Mouse (Mus musculus): Measurements from ENCODE around the gene Cttn.
A peak's percentile ranks its signal among the peaks of the same experiment; 100 is the strongest.

The Cttn gene

DNA sequence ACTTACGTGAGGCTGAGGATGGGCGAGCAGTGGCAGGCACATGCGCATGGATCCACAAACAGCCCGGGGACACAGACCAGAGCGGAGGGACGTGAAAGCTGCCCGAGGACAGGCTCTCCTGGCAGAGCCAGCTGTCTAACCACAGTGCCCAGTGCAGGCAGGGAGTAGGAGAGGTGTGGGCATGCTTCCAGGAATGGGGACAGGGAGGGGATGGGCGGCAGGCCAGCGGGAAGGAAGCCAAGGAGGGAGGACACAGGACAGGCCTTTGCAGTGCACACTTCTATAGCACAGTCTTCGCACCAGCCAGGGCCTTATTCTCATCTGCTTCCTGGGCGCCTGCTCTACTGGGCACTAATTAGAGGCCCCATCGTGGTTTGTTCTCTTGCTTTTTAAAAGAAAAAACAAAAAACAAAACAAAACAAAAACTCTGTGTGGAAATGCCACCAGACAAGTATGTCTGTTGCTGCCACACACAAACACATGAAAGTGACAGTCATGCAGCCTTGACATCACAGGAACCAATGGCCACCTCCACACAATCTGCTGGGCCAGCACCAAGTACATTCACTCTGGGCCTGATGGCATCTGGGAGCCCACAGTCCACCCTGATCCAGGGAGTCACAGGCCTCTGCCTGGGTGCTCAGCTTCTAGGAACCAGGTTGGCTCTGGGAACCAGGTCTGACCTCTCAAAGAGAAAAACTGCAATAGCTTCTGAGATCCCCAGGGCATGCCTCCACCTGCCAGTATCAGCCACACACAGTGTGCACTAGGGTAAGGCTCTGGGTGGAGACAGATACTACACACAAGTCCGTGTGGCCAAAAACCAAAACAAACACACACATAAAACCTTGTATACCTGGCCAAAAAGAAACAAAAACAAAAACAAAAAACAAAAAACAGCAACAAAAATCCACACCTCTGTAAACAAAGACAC is 20.9 kb downstream of the Cttn start:
- DNase-seq (ENCODE audit: extremely low spot score): no peak

DNA sequence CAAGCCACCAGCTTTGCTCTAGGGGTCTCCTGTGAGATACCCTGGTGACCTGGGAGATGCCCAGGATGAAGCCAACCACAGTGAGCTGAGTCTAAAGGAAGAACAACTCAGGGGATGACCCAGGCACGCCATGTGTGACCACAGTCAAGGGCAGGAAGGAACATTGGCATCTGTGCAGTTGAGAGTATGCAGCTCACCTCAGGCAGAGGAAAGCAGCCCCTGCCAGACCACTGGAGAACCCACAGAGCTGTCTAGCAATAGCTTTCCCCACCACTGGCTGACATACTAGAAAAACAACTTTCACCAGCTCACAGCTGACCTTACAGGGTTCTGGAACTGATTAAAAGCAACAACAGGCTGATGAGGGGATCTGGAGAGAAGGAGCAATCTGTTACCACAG is 22.6 kb downstream of the Cttn start:
- no peak for DNase-seq (ENCODE audit: extremely low spot score)

DNA sequence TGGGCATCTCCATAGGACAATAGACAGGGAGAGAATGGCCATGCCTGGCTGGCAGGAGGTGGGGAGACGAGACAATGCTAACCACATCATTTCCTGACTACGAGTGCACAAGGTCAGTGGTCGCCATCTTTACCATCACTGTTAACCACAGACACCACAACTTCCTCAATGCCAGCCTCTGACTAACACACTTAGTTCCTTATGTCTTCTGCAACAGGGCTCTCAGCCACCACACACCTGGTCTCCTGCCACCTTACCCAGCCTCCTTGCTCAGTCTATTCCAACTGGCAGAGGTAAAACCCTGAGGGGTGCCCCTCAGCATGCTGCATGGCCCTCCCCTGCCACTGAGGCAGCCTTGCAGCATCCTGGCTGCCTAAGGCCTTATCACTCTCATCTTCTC is 23.7 kb downstream of the Cttn start:
- no peak for DNase-seq (ENCODE audit: extremely low spot score)

DNA sequence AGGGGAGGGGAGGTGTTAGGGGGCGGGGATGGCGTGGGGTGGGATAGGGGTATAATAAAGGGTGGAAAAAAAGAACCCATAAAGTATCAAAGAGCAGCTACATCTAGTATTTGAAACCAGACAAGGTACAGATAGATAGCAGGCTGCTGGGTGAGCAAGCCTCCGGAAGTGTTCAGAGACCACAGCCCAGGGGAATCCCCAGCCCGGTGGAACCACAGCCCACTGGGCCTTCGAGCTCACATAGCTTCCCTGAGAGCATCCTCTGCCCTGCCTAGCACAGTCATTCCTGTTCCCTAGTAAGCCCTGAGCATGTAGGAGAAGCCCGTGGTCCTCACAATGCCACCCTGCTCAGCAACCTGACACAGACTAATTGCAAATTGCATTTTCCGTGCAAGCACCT is 26.0 kb downstream of the Cttn start:
- DNase-seq (ENCODE audit: extremely low spot score): no peak

DNA sequence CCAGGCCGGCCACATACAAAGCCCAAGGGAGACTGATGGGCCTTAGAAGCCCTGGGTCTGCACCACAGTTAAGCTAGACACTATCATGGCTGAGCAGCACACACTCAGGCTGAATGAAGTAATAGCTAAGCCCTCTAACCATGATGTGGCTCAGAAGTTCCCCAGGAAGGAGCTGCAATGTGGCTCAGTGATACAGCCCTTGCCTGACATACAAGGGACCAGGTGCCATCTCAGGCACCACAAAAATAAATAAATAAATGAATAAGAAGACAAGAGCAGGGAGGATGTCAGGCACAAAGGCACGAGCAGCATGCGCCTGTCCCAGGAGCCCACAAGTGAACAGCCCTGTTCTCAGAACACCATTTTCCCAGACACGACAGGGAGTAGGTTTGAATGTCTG is 28.8 kb downstream of the Cttn start:
- no peak for DNase-seq (ENCODE audit: extremely low spot score)

DNA sequence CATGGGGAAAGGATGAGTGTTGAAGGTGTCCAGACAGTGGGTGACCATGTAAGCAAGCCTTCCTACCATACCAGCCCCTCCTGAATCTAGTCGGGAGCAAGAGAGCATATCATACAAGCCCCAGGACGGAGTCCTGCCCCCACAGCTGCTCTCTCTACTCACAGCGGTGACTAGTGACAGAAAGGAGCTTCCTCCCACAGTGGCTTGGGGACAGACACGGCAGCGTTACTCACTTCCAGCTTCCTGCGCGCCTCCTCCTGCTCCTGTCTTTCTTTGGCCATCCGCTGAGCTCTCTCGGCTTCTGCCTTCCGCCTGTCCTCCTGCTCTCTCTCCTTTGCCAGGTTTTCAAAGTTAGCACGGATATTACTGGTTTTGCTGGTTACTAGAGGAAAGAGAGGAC is 29.3 kb downstream of the Cttn start:
- DNase-seq (ENCODE audit: extremely low spot score): no peak

DNA sequence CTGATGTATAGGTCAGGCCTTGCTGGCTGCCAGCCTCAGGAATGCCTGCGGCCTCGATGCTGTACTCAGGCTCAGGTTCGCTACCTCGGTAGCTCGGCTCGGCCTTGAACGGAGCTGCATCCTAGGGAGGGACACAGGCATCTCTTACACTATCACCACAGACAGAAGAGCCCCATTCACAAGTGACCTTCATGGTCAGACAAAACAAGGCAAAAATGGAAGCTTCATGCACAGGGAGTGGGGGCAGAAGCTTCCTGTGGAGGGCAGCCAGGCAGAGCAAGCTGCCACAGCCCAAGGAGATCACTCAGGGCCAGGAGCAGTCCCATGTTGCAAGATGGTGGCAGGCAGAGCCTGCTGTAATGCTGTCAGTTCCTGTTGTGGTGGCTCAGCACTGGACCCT is 32.0 kb downstream of the Cttn start:
- DNase-seq (ENCODE audit: extremely low spot score): no peak

DNA sequence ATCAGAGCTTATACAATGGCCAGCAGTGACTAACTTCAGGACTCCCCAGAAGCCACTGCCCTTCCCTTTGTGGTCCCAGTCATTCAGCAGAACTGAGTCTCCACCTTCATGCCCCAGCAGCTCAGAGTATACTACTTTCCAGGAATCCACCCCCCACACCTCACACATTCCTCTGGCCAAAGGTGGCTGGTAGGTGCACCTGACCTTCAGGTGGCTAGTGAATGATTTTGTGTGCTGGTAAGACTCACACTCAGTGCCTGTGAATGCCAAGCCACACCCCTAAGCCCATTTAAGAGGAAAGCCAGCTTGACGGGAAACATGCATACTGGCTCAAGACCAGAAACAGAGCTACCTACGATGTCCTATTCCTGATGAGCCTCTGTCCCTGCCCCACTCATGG is 37.9 kb downstream of the Cttn start:
- no peak for DNase-seq (ENCODE audit: extremely low spot score)

DNA sequence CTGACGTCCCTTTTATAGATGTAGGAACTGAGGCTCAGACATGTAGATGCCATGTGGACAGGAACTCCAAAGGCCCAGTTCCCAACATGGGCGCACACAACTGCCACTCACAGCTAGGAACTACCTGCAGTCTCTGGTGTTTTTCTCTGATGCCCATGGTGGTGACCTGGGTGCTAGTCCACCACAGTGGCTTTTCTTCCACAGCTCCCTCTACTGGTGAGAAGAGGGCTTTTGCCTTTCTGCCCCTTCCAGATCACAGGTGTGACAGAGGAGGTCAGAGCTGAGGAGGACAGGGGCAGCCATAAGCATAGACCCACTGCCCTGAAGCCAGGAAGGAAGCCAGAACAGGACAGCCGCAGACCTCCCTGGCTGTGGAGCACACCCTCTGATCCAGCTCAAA is 43.3 kb downstream of the Cttn start:
- no peak for DNase-seq (ENCODE audit: extremely low spot score)

DNA sequence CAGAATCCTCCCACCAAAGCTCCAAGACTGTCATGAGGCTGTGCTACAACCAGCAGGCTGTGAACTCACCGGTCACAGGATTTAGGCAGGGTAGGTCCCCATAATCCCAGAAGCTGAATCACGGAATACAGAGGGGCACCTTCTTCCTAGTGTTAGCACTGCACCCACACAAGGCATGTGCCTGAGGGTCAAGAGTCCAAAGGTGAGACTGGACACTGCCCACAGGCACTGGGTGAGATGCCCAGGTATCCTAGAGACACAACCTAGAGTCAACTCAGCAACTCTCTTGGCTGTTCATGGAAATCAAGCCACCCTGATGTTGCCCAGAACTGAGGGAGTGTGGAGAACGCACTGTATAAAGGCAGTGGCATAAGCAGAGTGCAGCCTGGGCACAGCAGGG is 44.2 kb downstream of the Cttn start:
- DNase-seq (ENCODE audit: extremely low spot score): no peak

DNA sequence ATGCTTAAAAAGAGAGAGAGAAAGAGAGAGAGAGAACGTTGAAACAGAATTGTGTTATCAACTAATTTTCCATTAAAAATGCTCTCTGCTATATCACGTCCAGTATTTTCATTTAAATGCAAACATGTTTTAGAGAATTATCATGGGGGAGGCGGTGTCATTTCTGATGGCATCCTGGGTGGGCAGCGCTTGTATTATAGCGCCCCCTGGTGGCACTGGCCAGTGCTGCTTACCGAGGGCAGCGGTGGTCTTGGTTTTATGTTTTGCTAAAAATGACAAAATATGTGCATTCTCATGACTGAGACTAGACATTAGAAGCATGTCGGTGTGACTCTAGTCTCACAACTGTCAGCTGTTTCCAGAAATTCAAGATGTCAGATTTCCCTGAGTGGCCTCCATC is 44.9 kb downstream of the Cttn start:
- peak; percentile 55 for DNase-seq (ENCODE audit: extremely low spot score)

DNA sequence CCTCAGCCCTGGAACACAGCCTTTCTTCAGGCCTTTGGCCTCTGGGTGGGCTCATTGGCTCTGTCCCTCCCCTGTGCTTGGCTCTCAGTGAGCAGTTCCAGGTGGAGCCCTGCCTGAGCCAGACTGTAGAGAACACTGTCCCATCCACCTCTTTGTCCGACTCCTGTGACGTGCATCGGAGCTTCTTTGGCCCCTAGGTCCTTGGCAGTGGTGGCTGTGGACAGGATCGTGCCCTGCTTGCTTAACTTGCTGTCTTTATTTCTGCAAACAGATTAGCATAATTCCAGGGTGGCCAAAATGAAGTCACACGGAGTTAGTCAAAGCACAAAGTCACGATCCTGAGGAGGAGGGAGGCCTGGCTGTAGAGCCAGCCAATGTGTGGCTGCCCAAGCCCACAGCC is 49.3 kb downstream of the Cttn start:
- no peak for DNase-seq (ENCODE audit: extremely low spot score)

DNA sequence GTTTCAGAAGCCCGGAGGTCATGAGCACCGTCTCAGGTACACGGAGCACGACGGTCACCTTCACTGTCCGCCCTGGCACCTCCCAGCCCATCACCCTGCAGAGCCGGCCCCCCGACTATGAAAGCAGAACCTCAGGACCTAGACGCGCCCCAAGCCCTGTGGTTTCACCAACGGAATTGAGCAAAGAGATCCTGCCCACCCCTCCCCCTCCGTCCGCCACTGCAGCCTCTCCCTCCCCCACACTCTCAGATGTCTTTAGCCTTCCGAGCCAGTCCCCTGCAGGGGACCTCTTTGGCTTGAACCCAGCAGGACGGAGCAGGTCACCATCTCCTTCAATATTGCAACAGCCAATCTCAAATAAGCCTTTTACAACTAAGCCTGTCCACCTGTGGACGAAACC is 50.3 kb downstream of the Cttn start:
- DNase-seq (ENCODE audit: extremely low spot score): no peak

DNA sequence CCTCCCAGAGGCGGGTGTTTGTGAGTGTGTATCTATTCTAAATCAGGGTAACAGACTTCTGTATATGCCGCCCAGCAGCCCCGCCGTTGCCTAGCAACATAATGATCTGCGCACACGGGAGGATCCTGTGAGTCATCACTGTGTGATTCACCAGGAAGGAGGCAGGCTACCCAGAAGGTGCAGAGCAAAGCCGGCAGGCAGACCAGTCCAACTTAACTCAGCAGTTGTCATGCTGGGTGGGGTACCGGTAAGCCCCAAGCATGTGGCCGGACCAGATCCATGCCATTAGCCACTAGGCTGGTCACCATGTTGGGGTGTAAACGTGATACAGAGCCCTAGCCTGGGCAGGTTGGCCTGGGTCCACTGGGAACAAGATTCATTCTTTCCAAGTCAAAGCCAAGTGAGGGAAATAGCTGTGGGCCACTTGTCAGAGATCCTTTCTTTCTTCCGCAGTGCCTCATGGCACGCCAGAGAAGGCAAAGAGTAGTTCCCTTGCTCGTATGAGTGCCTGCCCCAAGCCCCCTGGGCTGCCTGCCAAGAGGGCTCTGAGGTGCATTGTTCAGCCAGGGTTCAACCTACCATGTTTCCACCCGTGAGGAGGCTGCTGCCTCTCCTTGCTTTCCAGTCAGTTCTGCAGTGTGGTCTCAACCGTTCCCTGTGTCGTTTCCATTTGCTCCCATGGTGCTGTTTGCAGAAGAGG is 53.0 kb downstream of the Cttn start:
- DNase-seq (ENCODE audit: extremely low spot score): no peak

DNA sequence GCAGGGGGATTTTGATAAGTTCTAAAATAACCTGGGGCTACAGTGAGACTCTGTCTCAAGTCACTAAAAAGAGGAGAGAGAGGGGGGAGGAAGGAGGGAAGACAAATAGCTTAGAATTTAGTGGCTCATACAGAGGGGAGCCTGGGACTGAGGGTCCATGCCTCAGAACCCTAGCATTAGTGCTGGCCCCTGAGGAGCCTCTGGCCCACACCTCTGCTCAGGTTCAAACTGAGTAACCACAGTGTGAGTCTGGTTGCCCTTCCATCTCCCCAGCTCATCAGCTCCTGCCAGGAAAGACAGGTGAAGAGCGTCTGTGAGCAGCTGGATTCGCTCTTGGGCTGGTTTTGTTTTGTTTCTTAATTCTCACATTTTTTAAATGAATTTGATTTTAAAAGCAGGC is 53.6 kb downstream of the Cttn start:
- no peak for DNase-seq (ENCODE audit: extremely low spot score)

DNA sequence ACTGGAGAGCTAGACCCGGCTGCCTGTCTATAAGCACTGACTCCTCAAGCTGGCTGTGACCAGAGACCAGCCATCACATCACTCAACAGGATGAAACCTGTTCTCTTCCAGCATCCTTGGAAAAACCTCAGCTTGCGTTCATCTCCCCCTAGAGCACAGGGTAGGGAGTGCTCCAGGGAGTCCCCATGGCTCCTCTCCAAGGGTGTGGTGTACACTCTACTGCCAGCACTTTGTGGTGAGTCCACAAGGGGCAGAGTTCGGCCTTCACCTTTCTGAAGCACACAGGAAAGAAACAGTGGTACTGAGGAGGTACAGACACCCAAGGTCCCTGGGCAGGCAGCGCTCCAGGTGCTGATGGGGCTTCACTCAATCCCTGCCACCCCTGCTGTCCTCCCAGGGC is 55.0 kb downstream of the Cttn start:
- no peak for DNase-seq (ENCODE audit: extremely low spot score)

DNA sequence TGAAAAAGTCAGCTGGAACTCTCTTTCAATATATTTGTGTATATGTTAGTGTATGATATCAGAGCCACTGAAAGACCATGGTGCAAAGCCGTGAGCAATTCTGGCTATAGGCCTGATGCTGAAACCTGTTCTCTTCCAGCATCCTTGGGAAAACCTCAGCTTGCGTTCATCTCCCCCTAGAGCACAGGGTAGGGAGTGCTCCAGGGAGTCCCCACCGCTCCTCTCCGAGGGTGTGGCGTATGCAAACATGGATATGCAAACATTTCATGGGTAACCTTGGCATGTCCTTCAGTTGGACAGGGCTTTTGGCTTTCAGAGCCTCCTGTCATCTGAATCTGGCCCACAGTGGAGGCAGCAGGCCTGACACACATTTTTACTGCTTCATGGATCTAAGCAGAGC is 56.2 kb downstream of the Cttn start:
- DNase-seq (ENCODE audit: extremely low spot score): no peak

DNA sequence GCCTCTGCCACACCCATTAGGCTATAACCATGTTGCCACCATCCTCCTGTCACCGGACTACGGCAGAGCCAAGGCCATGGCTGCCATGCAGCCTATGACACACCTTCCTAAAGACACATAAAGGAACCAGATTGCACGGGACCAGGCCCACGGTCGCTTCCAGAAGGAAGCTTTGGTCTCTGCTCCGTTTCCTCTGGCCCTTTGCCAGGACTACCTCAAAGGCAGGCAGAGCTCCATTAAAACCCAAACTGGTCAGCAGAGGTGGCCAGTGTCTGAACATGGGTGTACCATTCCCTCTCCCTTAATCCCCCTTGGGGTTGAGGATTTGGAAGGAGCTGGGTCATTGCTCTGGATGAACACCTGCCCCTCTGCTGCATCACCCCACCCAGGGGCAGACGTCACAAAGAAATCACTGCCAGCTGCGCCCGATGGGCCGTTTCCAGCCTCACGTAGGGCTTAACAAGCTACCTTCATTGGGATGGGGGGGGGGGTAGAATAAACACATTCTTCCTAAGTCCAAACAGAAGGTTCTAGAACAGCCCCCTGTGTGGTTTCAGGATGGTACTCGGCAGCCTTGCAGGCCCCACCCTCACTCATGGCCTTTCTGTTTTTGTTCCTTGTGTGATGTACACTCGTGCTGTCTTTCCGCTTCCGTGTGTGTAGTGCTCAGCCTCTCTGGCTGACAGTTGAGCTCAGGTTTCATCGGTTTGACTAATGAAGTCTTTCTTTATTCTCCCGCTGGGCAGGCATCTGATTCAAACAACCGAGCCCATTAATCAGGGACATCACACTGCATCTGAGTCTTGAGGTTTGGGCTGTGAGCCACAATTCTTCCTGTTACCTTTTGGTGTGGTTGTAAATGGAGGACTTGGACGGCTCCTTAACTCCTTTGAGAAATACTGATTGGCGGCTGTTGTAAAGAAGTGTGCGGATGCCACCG is 58.6 kb downstream of the Cttn start:
- DNase-seq (ENCODE audit: extremely low spot score): no peak

DNA sequence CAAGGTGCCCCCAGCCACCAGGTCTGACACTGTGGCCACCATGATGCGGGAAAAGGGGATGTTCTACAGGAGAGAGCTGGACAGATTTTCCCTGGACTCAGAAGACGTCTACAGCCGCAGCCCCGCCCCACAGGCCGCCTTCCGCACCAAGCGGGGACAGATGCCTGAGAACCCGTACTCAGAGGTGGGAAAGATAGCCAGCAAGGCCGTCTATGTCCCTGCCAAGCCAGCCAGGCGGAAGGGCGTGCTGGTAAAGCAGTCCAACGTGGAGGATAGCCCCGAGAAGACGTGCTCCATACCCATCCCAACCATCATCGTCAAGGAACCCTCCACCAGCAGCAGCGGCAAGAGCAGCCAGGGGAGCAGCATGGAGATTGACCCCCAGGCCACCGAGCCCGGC is 61.1 kb downstream of the Cttn start:
- no peak for DNase-seq (ENCODE audit: extremely low spot score)

DNA sequence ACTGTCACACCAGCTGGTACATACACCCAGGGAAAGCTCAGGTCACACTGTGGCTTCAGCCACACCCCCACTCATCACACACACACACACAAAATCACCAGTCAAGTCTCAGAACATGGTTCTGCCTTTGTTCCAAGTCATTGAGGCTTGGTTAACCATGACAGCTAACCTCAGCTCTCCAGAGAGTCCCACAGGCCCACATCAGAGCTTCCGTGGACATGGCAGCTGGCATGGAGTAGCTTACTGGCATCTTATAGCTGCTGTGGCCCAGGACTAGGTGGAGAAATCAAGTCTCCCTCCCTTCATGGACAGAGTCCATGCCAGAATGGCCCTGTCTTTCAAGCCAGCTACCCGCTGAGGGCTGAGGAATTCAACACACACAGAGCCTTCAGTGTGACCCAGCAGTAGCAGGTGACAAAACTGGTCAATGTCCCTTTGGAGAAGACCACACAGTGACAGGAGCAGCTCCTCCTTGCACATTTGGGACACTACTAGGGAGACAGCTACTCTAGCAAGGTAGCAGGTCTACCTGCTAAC is 62.3 kb downstream of the Cttn start:
- DNase-seq (ENCODE audit: extremely low spot score): no peak

DNA sequence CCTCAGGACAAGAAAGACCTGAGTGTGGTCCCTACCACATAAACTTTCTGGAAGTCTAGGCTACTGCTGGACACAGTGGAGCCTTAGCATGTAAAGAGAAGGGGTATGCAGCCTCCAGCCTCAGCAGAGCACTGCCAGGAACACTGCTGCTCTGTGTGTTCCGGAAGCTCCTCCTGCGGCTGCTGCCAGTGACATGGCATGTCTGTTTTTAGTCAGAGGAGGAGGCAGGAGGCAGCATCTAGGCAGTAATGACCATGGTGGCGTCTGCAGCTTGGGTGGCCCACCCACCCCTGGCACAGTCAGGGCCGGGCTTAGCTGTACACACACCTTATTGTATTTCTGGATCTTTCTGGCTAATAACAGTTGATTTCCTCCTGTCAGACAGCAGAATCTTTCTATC is 63.1 kb downstream of the Cttn start:
- no peak for DNase-seq (ENCODE audit: extremely low spot score)

DNA sequence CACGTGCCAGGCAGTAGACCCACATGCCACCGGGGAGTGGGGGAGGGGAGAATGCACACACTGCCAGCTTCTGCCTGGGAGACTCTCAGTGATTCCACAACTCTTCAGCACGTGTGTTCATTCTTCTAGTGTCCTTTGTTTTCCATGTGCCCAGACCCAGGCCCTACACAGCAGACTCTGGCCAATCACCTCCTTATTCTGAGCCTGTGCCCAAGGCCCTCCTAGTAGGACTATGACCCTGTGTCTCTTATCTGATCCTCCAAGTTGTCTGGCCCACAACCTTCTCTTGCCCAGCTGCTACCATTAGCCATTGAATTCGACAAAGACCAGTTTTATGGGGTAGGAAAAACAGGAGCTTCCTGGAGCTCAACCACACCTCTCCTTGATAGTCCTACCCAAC is 68.3 kb downstream of the Cttn start:
- no peak for DNase-seq (ENCODE audit: extremely low spot score)
